Mouse (Mus musculus): ENCODE results near the gene Olfr1181. TPM values are rescaled to one million over a fixed set of nuclear protein-coding genes. Genes with fewer than 3 reads are reported as not detected.
"Not testable (repeated sequence)": the region's sequence is repeated elsewhere in the genome, so short reads cannot be mapped to it uniquely, and the experiment has no call there.

Olfr1181 gene
- polyA plus RNA-seq (2014; fragmentation: Nextera tagmentation; extraction: Ambion mirVana) = not detected in 2 replicates

DNA sequence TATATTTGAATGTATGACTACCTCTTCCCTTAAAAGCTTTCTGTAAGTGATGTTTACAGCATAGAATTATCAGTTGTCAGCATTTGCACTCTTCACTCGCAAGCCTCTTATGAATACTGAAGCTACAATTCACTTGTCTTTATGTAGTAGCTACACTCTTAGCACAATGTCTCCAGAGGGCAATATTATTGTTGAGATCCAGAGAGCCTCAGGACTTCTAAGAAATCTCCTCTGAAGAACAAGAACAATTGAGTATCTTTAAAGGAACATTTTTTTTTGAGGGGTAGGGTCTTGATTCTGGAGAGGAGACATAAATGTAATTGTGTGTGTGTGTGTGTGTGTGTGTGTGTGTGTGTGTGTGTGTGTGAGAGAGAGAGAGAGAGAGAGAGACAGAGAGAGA lies at the start of gene Olfr1181:
Gene Olfr1181, minus strand, starts transcription at position 101 of the 400 bp plus-strand sequence.
- H3K9ac ChIP-seq (replicated peaks; ENCODE audit: low read depth, low read length) = no peak within 1 kb of the TSS
- ATAC-seq (ENCODE audit: low read depth) = no peak
- WGBS = 87% methylated on average over 1 of the region's 1 CpGs
- no peaks in the 10 kb centered on the region for H3K36me3 ChIP-seq (ENCODE audit: control insufficient read depth, insufficient read depth, low read length)
- H3K4me1 ChIP-seq (ENCODE audit: control insufficient read depth, insufficient read depth, low read length) = no peaks in the 10 kb centered on the region
- no peaks in the 10 kb centered on the region for H3K27me3 ChIP-seq (ENCODE audit: control insufficient read depth, insufficient read depth, low read length)
- no peak within 1 kb of the TSS for H3K4me2 ChIP-seq (ENCODE audit: low read depth, low read length)
- no peaks in the 10 kb centered on the region for H3K9me3 ChIP-seq (ENCODE audit: control insufficient read depth, low read length)
- H3K4me3 ChIP-seq (ENCODE audit: low read depth, low read length) = no peak within 1 kb of the TSS
- no peak within 1 kb of the TSS for H3K27ac ChIP-seq (ENCODE audit: low read depth, low read length)

DNA sequence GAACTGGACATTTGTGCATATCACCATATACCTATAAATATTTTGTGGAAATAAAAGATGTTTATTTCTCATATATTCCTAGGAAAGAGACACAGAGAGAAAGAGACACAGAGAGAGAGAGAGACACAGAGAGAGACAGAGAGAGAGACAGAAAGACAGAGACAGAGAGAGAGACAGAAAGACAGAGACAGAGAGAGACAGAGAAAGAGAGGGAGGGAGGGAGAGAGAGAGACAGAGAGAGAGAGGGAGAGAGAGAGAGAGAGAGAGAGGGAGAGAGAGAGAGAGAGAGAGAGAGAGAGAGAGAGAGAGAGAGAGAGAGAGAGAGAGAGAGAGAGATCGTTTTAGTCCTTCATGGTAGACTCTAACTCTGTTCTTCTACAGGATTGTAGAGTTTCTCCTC lies 28.6 kb upstream of the Olfr1181 start, which contains the start of gene Olfr1183:
Gene Olfr1183, plus strand, starts transcription at position 301 of the 400 bp plus-strand sequence.
- H3K4me3 ChIP-seq (ENCODE audit: low read depth, low read length); H3K27ac ChIP-seq (ENCODE audit: low read depth, low read length); H3K27me3 ChIP-seq (ENCODE audit: control insufficient read depth, insufficient read depth, low read length); ATAC-seq (ENCODE audit: low read depth); H3K9ac ChIP-seq (replicated peaks; ENCODE audit: low read depth, low read length); H3K9me3 ChIP-seq (ENCODE audit: control insufficient read depth, low read length); H3K4me2 ChIP-seq (ENCODE audit: low read depth, low read length); H3K36me3 ChIP-seq (ENCODE audit: control insufficient read depth, insufficient read depth, low read length); H3K4me1 ChIP-seq (ENCODE audit: control insufficient read depth, insufficient read depth, low read length): not testable (repeated sequence)
- 67% methylated on average over 1 of the region's 1 CpGs for WGBS

DNA sequence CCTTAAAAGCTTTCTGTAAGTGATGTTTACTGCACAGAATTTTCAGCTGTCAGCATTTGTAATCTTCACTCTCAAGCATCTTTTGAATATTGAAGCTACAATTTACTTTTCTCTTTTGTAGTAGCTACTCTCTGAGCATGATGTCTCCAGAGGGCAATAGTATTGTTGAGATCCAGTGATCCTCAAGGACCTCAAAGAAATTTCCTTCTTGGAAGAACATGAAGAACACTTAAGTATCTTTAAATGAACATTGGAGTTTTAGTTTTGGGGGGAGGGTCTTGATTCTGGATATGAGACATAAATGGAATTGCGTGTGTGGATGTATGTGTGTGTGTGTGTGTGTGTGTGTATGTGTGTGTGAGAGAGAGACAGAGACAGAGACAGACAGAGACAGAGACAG lies 23.1 kb upstream of the Olfr1181 start, which contains the start of gene Gm13757:
Gene Gm13757, minus strand, starts transcription at position 101 of the 400 bp plus-strand sequence.
- no peaks in the 10 kb centered on the region for H3K36me3 ChIP-seq (ENCODE audit: control insufficient read depth, insufficient read depth, low read length)
- no peak within 1 kb of the TSS for H3K4me2 ChIP-seq (ENCODE audit: low read depth, low read length)
- no peaks in the 10 kb centered on the region for H3K4me1 ChIP-seq (ENCODE audit: control insufficient read depth, insufficient read depth, low read length)
- no peak for ATAC-seq (ENCODE audit: low read depth)
- H3K9ac ChIP-seq (replicated peaks; ENCODE audit: low read depth, low read length) = no peak within 1 kb of the TSS
- no peaks in the 10 kb centered on the region for H3K27me3 ChIP-seq (ENCODE audit: control insufficient read depth, insufficient read depth, low read length)
- no peak within 1 kb of the TSS for H3K27ac ChIP-seq (ENCODE audit: low read depth, low read length)
- 100% methylated on average over 1 of the region's 1 CpGs for WGBS
- no peaks in the 10 kb centered on the region for H3K9me3 ChIP-seq (ENCODE audit: control insufficient read depth, low read length)
- no peak within 1 kb of the TSS for H3K4me3 ChIP-seq (ENCODE audit: low read depth, low read length)

- H3K9me3 ChIP-seq (ENCODE audit: control insufficient read depth, low read length) = no peaks in the 10 kb centered on the region
- H3K4me1 ChIP-seq (ENCODE audit: control insufficient read depth, insufficient read depth, low read length) = no peaks in the 10 kb centered on the region
- no peak within 1 kb of the TSS for H3K4me3 ChIP-seq (ENCODE audit: low read depth, low read length)
- no peaks in the 10 kb centered on the region for H3K27me3 ChIP-seq (ENCODE audit: control insufficient read depth, insufficient read depth, low read length)
- 69% methylated on average over 2 of the region's 2 CpGs for WGBS
- H3K36me3 ChIP-seq (ENCODE audit: control insufficient read depth, insufficient read depth, low read length) = no peaks in the 10 kb centered on the region
- H3K27ac ChIP-seq (ENCODE audit: low read depth, low read length) = no peak within 1 kb of the TSS
- no peak within 1 kb of the TSS for H3K9ac ChIP-seq (replicated peaks; ENCODE audit: low read depth, low read length)
- no peak within 1 kb of the TSS for H3K4me2 ChIP-seq (ENCODE audit: low read depth, low read length)
- ATAC-seq (ENCODE audit: low read depth) = no peak
Observed at GRCm38 (mm10) chr2:88419051-88419450, 6.9 kb downstream of the Olfr1181 start, which contains the start of gene Olfr1180. TSS of gene Olfr1180 (minus strand) at chr2:88419151.

- Histone ChIP-seq H3K4me3 (ENCODE audit: low read depth, low read length) (no peak within 1 kb of the TSS), H3K4me2 (ENCODE audit: low read depth, low read length) (no peak within 1 kb of the TSS), H3K9me3 (ENCODE audit: control insufficient read depth, low read length) (no peaks in the 10 kb centered on the region), H3K36me3 (ENCODE audit: control insufficient read depth, insufficient read depth, low read length) (no peaks in the 10 kb centered on the region), H3K27me3 (ENCODE audit: control insufficient read depth, insufficient read depth, low read length) (no peaks in the 10 kb centered on the region), H3K9ac (replicated peaks; ENCODE audit: low read depth, low read length) (no peak within 1 kb of the TSS), H3K4me1 (ENCODE audit: control insufficient read depth, insufficient read depth, low read length) (no peaks in the 10 kb centered on the region), H3K27ac (ENCODE audit: low read depth, low read length) (no peak within 1 kb of the TSS)
- ATAC-seq (ENCODE audit: low read depth) = no peak
- 91% methylated on average over 3 of the region's 3 CpGs for WGBS
Observed at GRCm38 (mm10) chr2:88406353-88406752, 19.6 kb downstream of the Olfr1181 start, which contains the start of gene Olfr1179. TSS of gene Olfr1179 (minus strand) at chr2:88406453.

DNA sequence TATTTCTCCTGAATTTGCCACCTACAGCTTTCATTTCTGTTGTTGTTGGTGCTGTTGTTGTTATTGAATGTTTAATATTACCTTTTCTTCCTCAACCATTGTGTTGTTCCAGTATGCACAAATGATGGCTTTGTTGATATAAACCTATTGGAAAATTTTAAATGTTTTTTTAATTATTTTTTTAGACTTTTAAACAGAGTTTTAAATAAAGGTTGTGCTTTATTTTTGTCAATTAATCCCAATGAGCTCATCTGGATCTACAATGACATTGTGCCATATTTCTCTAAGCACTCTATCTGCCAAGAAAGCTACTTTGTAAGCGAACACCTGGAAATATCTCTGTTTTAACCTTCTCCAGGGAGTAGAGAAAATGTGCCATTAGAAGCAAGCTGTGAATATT lies 39.2 kb downstream of the Olfr1181 start, which contains the start of gene Olfr1178:
Gene Olfr1178, plus strand, starts transcription at position 301 of the 400 bp plus-strand sequence.
- H3K36me3 ChIP-seq (ENCODE audit: control insufficient read depth, insufficient read depth, low read length) = no peaks in the 10 kb centered on the region
- no peaks in the 10 kb centered on the region for H3K27me3 ChIP-seq (ENCODE audit: control insufficient read depth, insufficient read depth, low read length)
- H3K4me3 ChIP-seq (ENCODE audit: low read depth, low read length) = no peak within 1 kb of the TSS
- WGBS = 76% methylated on average over 1 of the region's 1 CpGs
- no peak within 1 kb of the TSS for H3K4me2 ChIP-seq (ENCODE audit: low read depth, low read length)
- ATAC-seq (ENCODE audit: low read depth) = no peak
- no peaks in the 10 kb centered on the region for H3K9me3 ChIP-seq (ENCODE audit: control insufficient read depth, low read length)
- H3K27ac ChIP-seq (ENCODE audit: low read depth, low read length) = no peak within 1 kb of the TSS
- H3K4me1 ChIP-seq (ENCODE audit: control insufficient read depth, insufficient read depth, low read length) = no peaks in the 10 kb centered on the region
- H3K9ac ChIP-seq (replicated peaks; ENCODE audit: low read depth, low read length) = no peak within 1 kb of the TSS

Other genes starting within 250 kb of the Olfr1181 start
- gene Olfr1168, start 244.3 kb downstream of the Olfr1181 start, polyA plus RNA-seq (2014; fragmentation: Nextera tagmentation; extraction: Ambion mirVana) = not detected in 2 replicates
- gene Olfr1170, start 197.8 kb downstream of the Olfr1181 start, polyA plus RNA-seq (2014; fragmentation: Nextera tagmentation; extraction: Ambion mirVana) = not detected in 2 replicates
- not detected in 2 replicates for gene Olfr1173, start 146.3 kb downstream of the Olfr1181 start, polyA plus RNA-seq (2014; fragmentation: Nextera tagmentation; extraction: Ambion mirVana)
- not detected in 2 replicates for gene Olfr1174-ps, start 111.0 kb downstream of the Olfr1181 start, polyA plus RNA-seq (2014; fragmentation: Nextera tagmentation; extraction: Ambion mirVana)
- not detected in 2 replicates for gene Olfr1175-ps, start 99.0 kb downstream of the Olfr1181 start, polyA plus RNA-seq (2014; fragmentation: Nextera tagmentation; extraction: Ambion mirVana)
- gene Olfr1176, start 89.5 kb downstream of the Olfr1181 start, polyA plus RNA-seq (2014; fragmentation: Nextera tagmentation; extraction: Ambion mirVana) = not detected in 2 replicates
- not detected in 2 replicates for gene Olfr1177-ps, start 79.7 kb downstream of the Olfr1181 start, polyA plus RNA-seq (2014; fragmentation: Nextera tagmentation; extraction: Ambion mirVana)
- gene Olfr1178, start 39.1 kb downstream of the Olfr1181 start, polyA plus RNA-seq (2014; fragmentation: Nextera tagmentation; extraction: Ambion mirVana) = not detected in 2 replicates
- not detected in 2 replicates for gene Olfr1179, start 19.7 kb downstream of the Olfr1181 start, polyA plus RNA-seq (2014; fragmentation: Nextera tagmentation; extraction: Ambion mirVana)
- gene Olfr1180, start 7.0 kb downstream of the Olfr1181 start, polyA plus RNA-seq (2014; fragmentation: Nextera tagmentation; extraction: Ambion mirVana) = not detected in 2 replicates
- gene Gm13757, start 23.0 kb upstream of the Olfr1181 start, polyA plus RNA-seq (2014; fragmentation: Nextera tagmentation; extraction: Ambion mirVana) = not detected in 2 replicates
- not detected in 2 replicates for gene Olfr1183, start 28.7 kb upstream of the Olfr1181 start, polyA plus RNA-seq (2014; fragmentation: Nextera tagmentation; extraction: Ambion mirVana)
- not detected in 2 replicates for gene Olfr1184, start 57.4 kb upstream of the Olfr1181 start, polyA plus RNA-seq (2014; fragmentation: Nextera tagmentation; extraction: Ambion mirVana)
- not detected in 2 replicates for gene Olfr1185-ps1, start 67.1 kb upstream of the Olfr1181 start, polyA plus RNA-seq (2014; fragmentation: Nextera tagmentation; extraction: Ambion mirVana)
- not detected in 2 replicates for gene Olfr1186, start 92.4 kb upstream of the Olfr1181 start, polyA plus RNA-seq (2014; fragmentation: Nextera tagmentation; extraction: Ambion mirVana)
- not detected in 2 replicates for gene Olfr1188, start 130.8 kb upstream of the Olfr1181 start, polyA plus RNA-seq (2014; fragmentation: Nextera tagmentation; extraction: Ambion mirVana)
- not detected in 2 replicates for gene Olfr1189, start 160.3 kb upstream of the Olfr1181 start, polyA plus RNA-seq (2014; fragmentation: Nextera tagmentation; extraction: Ambion mirVana)
- not detected in 2 replicates for gene Olfr1191-ps1, start 214.4 kb upstream of the Olfr1181 start, polyA plus RNA-seq (2014; fragmentation: Nextera tagmentation; extraction: Ambion mirVana)
- gene Olfr1192-ps1, start 222.3 kb upstream of the Olfr1181 start, polyA plus RNA-seq (2014; fragmentation: Nextera tagmentation; extraction: Ambion mirVana) = not detected in 2 replicates
- not detected in 2 replicates for gene Olfr1193, start 249.5 kb upstream of the Olfr1181 start, polyA plus RNA-seq (2014; fragmentation: Nextera tagmentation; extraction: Ambion mirVana)

Measured in neural tube, embryonic 14.5 days (tissue).